Mouse (Mus musculus) gastrocnemius, adult 8-10 months (tissue): Measurements from ENCODE around the gene Tmem236. TPM values are rescaled to one million over a fixed set of nuclear protein-coding genes. Genes with fewer than 3 reads are reported as not detected.
"Not testable (repeated sequence)": the region's sequence is repeated elsewhere in the genome, so short reads cannot be mapped to it uniquely, and the experiment has no call there.

Source experiments
- DNase-seq, 2 experiments: peaks; one replicate each; pipeline ENCODE4 v3.0.0; 2022; ENCODE audit warnings: low spot score in 2 of 2
- total RNA-seq, 4 experiments: library from RNA; stranded (reverse); gene quantifications; 2 replicates each; pipeline ENCODE4 v1.2.4; 2022

Tmem236 gene
- total RNA-seq, 4 experiments from 2014 or later, result 0.07 to 0.31 (median 0.20) TPM

- no peak for DNase-seq
Measured at GRCm38 (mm10) chr2:14191601-14192000, 17.3 kb downstream of the Tmem236 start.

- DNase-seq, result no peak
Measured at GRCm38 (mm10) chr2:14192046-14192445, 17.7 kb downstream of the Tmem236 start.

GRCm38 (mm10) chr2:14198325-14198903 lies 24.1 kb downstream of the Tmem236 start:
- not testable (repeated sequence) for DNase-seq

GRCm38 (mm10) chr2:14199621-14200020 lies 25.3 kb downstream of the Tmem236 start:
- DNase-seq, result peak; percentile 63 to 82

GRCm38 (mm10) chr2:14200879-14201445 lies 26.6 kb downstream of the Tmem236 start:
- not testable (repeated sequence) for DNase-seq

GRCm38 (mm10) chr2:14204308-14204707 lies 30.0 kb downstream of the Tmem236 start:
- DNase-seq, result no peak

GRCm38 (mm10) chr2:14206798-14207197 lies 32.5 kb downstream of the Tmem236 start:
- no peak for DNase-seq

- no peak for DNase-seq
Measured at GRCm38 (mm10) chr2:14210731-14211130, 36.4 kb downstream of the Tmem236 start.

- DNase-seq, result no peak
Measured at GRCm38 (mm10) chr2:14211606-14212005, 37.3 kb downstream of the Tmem236 start.

- no peak for DNase-seq
Measured at GRCm38 (mm10) chr2:14214764-14215163, 40.4 kb downstream of the Tmem236 start.

GRCm38 (mm10) chr2:14216653-14217052 lies 42.3 kb downstream of the Tmem236 start:
- no peak for DNase-seq

GRCm38 (mm10) chr2:14218126-14218525 lies 43.8 kb downstream of the Tmem236 start:
- no peak for DNase-seq

- no peak for DNase-seq
Measured at GRCm38 (mm10) chr2:14224387-14224786, 50.1 kb downstream of the Tmem236 start.

- DNase-seq, result no peak
Measured at GRCm38 (mm10) chr2:14228495-14228894, 54.2 kb downstream of the Tmem236 start.

- no peak for DNase-seq
Measured at GRCm38 (mm10) chr2:14229149-14229548, 54.8 kb downstream of the Tmem236 start, which contains the start of gene Mrc1. Gene Mrc1, plus strand, starts transcription at chr2:14229392.

- no peak for DNase-seq
Measured at GRCm38 (mm10) chr2:14229979-14230378, 55.7 kb downstream of the Tmem236 start.

- DNase-seq, result no peak
Measured at GRCm38 (mm10) chr2:14232897-14233296, 58.6 kb downstream of the Tmem236 start.

- no peak for DNase-seq
Measured at GRCm38 (mm10) chr2:14233983-14234382, 59.7 kb downstream of the Tmem236 start.

GRCm38 (mm10) chr2:14235319-14235718 lies 61.0 kb downstream of the Tmem236 start:
- DNase-seq, result no peak

- no peak for DNase-seq
Measured at GRCm38 (mm10) chr2:14236920-14237319, 62.6 kb downstream of the Tmem236 start.

GRCm38 (mm10) chr2:14237723-14238122 lies 63.4 kb downstream of the Tmem236 start:
- no peak for DNase-seq

- DNase-seq, result no peak
Measured at GRCm38 (mm10) chr2:14239151-14239550, 64.8 kb downstream of the Tmem236 start.

- no peak for DNase-seq
Measured at GRCm38 (mm10) chr2:14244157-14244556, 69.8 kb downstream of the Tmem236 start.
